Mouse (Mus musculus) cortical plate, adult 2 months (tissue): ENCODE data around the gene B4galt1. TPM values are rescaled to one million over a fixed set of nuclear protein-coding genes. Genes with fewer than 3 reads are reported as not detected.

Experiments
- H3K27ac ChIP-seq: fragments of 200-500 bp; 2 replicates; pipeline ENCODE4 v1.5.1; 2012; ENCODE audit warnings: low read length, control low read depth, inconsistent platforms; ENCODE audit not compliant: insufficient read depth
- H3K4me1 ChIP-seq: fragments of 200-500 bp; 2 replicates; pipeline ENCODE4 v1.6.1; 2011; ENCODE audit warnings: low read length; ENCODE audit not compliant: control insufficient read depth, insufficient read depth
- H3K4me3 ChIP-seq: fragments of 200-500 bp; 2 replicates; pipeline ENCODE4 v1.5.1; 2011; ENCODE audit warnings: mild to moderate bottlenecking, low read length, control low read depth; ENCODE audit not compliant: insufficient read depth
- CTCF ChIP-seq: fragments of 200-500 bp; IDR thresholded peaks from 2 replicates; pipeline ENCODE4 v1.5.1; 2011; ENCODE audit warnings: mild to moderate bottlenecking, control low read depth, low read length; ENCODE audit not compliant: insufficient read depth; ENCODE audit errors: extremely low read depth
- POLR2A ChIP-seq: fragments of 200-500 bp; IDR thresholded peaks from 2 replicates; pipeline ENCODE4 v1.6.1; 2011; ENCODE audit warnings: mild to moderate bottlenecking, low read length, control low read depth; ENCODE audit not compliant: insufficient read depth; ENCODE audit errors: extremely low read depth
- polyA plus RNA-seq: library from polyadenylated mRNA; depleted of rRNA; stranded (reverse); fragments of >200 nt; gene quantifications from 2 replicates; pipeline ENCODE4 v1.2.3, GENCODE M21; 2012

The B4galt1 gene
- polyA plus RNA-seq, 1 experiment: 4.3 TPM

DNA sequence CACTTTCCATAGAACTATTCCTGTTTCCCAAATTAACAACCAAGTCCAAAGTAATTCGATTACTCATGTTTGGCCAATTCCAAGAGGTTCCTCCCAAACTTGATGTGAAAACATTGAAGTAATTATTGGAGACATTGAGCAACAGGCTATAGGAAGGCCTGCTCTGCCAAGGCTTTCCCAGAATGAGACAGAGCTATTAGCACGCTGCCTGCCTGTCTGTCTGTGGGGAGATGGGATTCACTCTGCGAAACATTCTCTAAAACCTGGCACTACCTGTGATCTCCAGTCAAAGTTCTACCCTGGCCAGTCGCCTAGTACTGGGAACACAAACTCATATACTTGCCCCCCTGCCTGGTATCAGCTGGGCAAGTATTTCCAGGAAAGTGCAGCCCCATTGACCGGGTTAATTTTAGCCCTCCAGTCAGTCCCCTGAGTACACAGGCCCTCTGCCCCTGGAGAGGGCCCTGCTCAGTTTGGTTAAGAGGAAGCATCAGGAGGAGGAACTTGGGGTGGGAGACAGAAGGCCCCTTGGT is 1.5 kb downstream of the B4galt1 start:
- H3K4me1 ChIP-seq: no peaks in the 10 kb centered on the region; the same call in none of the 2 replicates
- peak overlapping the region; percentile 53; the same call in 1 of the 2 replicates for H3K4me3 ChIP-seq
- 0 out of 2 replicates have a peak overlapping the region, but pooled peaks have one; percentile 48 for H3K27ac ChIP-seq
- no peak for TF ChIP-seq CTCF
- no peak for TF ChIP-seq POLR2A

DNA sequence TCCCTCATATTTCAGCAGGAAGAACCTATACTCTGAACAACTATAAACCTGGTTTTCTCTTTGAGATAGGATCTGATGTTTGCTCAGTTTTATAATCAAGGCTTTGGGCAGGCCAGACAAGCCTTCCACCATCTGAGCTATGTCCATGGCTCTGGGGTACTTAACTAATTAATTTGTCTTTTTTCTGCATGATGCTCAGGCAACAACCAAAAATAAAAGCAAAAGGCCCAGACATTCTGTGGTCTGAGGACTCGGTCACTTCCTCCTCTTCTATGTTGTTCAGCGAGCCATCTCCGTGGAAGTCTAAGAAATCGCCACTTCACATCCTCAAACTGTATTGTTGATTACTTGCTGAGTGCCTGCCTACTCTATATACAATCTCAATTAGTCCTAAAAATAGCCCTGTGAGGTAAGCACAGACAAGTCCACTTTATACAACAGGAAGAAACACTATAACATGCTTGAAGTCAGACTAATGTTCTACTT is 2.0 kb downstream of the B4galt1 start:
- no peak overlapping the region for H3K27ac ChIP-seq
- TF ChIP-seq POLR2A: no peak
- no peak for TF ChIP-seq CTCF
- H3K4me1 ChIP-seq: no peaks in the 10 kb centered on the region; the same call in none of the 2 replicates
- H3K4me3 ChIP-seq: peak overlapping the region; percentile 53; the same call in 1 of the 2 replicates

GRCm38 (mm10) chr4:40851031-40851762 is 2.6 kb downstream of the B4galt1 start:
- TF ChIP-seq CTCF: no peak
- TF ChIP-seq POLR2A: no peak
- peaks cover 1% of the 10 kb centered on the region for H3K4me1 ChIP-seq
- H3K4me3 ChIP-seq: no peak overlapping the region
- no peak overlapping the region for H3K27ac ChIP-seq

- H3K4me3 ChIP-seq: no peak overlapping the region
- H3K4me1 ChIP-seq: peaks cover 1% of the 10 kb centered on the region
- TF ChIP-seq POLR2A (no peak), CTCF (no peak)
- H3K27ac ChIP-seq: no peak overlapping the region
Observed at GRCm38 (mm10) chr4:40850582-40850981, 3.2 kb downstream of the B4galt1 start.

GRCm38 (mm10) chr4:40849518-40849917 is 4.3 kb downstream of the B4galt1 start:
- Histone ChIP-seq H3K4me3 (no peak overlapping the region), H3K4me1 (peaks cover 1% of the 10 kb centered on the region), H3K27ac (no peak overlapping the region)
- TF ChIP-seq CTCF (no peak), POLR2A (no peak)

DNA sequence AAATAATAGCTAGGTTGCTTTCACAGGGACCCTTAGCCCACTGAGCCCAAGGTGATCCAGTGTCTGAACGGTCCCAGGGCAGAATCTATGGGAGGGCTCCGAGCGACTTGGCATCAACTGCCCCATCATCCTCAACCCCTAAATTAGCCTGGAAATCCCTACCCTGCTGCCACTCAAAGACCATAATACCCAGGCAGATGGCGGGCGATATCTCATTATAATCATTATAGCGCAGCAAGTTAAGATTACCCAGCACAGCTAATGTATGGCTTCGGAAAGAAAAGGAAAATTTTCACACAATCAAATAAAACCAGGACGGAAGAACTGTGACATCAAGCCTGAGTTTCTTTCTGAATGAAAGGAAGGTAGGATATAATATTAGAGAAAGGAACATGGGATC is 5.6 kb downstream of the B4galt1 start:
- Histone ChIP-seq H3K4me3 (no peak overlapping the region), H3K27ac (no peak overlapping the region), H3K4me1 (peaks cover 1% of the 10 kb centered on the region; the same call in 1 of the 2 replicates)
- TF ChIP-seq POLR2A (no peak), CTCF (no peak)

GRCm38 (mm10) chr4:40847160-40847559 is 6.6 kb downstream of the B4galt1 start:
- Histone ChIP-seq H3K4me1 (peaks cover 1% of the 10 kb centered on the region; the same call in 1 of the 2 replicates), H3K27ac (no peak overlapping the region), H3K4me3 (no peak overlapping the region)
- TF ChIP-seq POLR2A (no peak), CTCF (no peak)

DNA sequence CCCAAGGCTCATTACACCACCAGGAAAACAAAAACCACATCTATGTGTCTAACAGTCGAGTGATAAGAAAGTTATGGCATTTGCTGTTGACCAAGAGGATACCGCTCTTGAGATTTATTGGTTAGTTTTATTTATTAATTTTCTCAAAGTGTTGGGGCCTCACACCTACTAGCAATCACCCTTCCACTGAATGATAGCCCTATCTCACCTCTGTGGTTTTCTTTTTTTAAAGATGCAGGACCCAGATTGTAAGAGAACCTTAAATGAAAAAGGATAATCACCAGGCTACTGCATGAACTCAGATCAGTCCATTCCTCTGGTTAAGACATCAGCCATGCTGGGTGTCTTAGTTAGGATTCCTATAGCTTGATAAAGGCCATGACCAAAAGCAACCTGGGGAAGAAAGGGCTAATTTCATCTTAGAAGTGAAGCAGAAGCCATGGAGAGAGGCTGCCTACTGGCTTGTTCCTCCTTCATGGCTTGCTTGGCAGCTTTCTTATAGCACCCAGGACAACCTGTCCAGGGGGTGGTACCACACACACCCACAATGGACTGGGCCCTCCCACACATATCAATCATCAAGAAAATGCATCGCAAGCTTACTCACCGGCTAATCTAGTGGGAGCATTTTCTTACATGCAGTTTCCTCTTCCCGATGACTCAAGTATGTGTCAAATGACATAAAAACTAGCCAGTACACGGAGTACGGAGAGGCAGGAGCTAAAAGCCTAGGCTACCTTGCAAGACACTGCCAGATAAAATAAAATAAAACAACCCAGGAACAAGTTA is 7.5 kb downstream of the B4galt1 start:
- peaks cover 1% of the 10 kb centered on the region; the same call in 1 of the 2 replicates for H3K4me1 ChIP-seq
- H3K27ac ChIP-seq: no peak overlapping the region
- TF ChIP-seq CTCF (no peak), POLR2A (no peak)
- H3K4me3 ChIP-seq: no peak overlapping the region

DNA sequence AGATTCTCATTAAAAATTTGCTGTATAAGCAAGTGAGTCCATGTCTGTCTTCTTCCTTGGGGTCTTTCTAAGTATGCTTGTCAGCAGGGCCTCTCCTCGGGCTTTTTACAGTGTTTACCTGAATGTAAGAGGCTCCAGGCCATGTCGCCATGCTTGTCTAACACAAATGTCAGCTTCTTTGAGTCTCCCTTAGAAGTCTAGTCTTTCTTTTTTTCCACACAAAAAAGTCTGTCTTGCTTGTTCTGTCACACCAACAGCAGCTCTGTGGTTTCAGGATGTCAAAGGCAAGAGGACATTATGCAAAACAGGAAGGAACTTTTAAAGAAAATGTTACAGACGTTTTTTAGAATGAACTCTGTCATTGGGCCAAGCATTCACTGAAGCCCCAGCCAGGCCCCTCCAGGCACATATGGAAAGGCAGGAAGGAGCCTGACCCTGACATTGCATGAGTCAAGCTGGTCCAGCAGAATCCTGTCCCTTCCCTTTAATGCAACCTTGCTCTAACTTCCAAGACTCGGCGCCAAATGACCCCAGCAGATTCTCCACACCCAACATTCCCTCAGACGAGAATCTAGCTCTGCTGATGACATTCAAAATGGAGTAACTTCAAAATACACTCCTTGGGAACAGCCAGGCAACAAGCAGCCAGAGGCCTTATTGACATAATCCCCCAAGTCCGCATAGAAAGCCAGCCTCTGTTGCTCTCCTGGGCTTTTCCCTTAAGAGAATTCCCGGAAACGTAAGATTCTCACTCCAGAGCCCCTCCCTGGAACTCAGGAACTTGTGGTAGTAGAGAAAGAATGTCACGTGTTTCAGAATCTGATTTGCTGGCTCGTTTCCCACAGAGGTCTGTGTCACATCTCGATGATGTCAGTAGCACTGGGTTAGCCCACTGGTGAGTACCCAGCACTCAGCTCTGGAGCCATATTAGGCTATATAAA is 8.7 kb downstream of the B4galt1 start:
- no peak for TF ChIP-seq POLR2A
- no peak for TF ChIP-seq CTCF
- no peak overlapping the region for H3K4me3 ChIP-seq
- peak overlapping the region; percentile 54 for H3K27ac ChIP-seq
- H3K4me1 ChIP-seq: peaks cover 1% of the 10 kb centered on the region; the same call in 1 of the 2 replicates
